Mouse (Mus musculus) heart, embryonic 14.5 days (tissue): Measurements from ENCODE around the gene Fga. TPM values are rescaled to one million over a fixed set of nuclear protein-coding genes. Genes with fewer than 3 reads are reported as not detected.
A peak's percentile ranks its signal among the peaks of the same experiment; 100 is the strongest.

Experiments
- ATAC-seq: fragments of 200-750 bp; cut with Nextera tagmentation; 2 replicates; pipeline ENCODE4 v1.8.0; 2017; ENCODE audit warnings: low read depth, moderate TSS enrichment; ENCODE audit not compliant: insufficient number of reproducible peaks, insufficient read depth, low FRiP score
- H3K27ac ChIP-seq, 2 experiments: fragments of 200-500 bp in 1 of 2; fragments of 300-500 bp in 1 of 2; sonication (generic) in 1 of 2; replicated peaks in 1 of 2; 2 replicates each; pipeline ENCODE4 v1.5.1; 2012 to 2014; ENCODE audit warnings: low read depth in 2 of 2, low read length in 2 of 2, control low read depth in 1 of 2, mild to moderate bottlenecking in 1 of 2, mixed read lengths in 1 of 2; ENCODE audit not compliant: control insufficient read depth in 1 of 2, insufficient read depth in 1 of 2
- H3K27me3 ChIP-seq: fragments of 300-500 bp; sonication (generic); 2 replicates; pipeline ENCODE4 v1.6.1; 2014; ENCODE audit warnings: mild to moderate bottlenecking, low read length, control low read depth; ENCODE audit not compliant: control insufficient read depth, insufficient read depth
- H3K36me3 ChIP-seq: fragments of 300-500 bp; sonication (generic); 2 replicates; pipeline ENCODE4 v1.6.1; 2014; ENCODE audit warnings: mild to moderate bottlenecking, control low read depth, low read length, mixed read lengths; ENCODE audit not compliant: control insufficient read depth, insufficient read depth
- H3K4me1 ChIP-seq, 2 experiments: fragments of 200-500 bp in 1 of 2; fragments of 300-500 bp in 1 of 2; sonication (generic) in 1 of 2; 2 replicates each; pipeline ENCODE4 v1.6.1; 2012 to 2014; ENCODE audit warnings: low read length in 2 of 2, control low read depth in 1 of 2, mixed read lengths in 1 of 2; ENCODE audit not compliant: control insufficient read depth in 2 of 2, insufficient read depth in 2 of 2
- H3K4me2 ChIP-seq: fragments of 300-500 bp; sonication (generic); 2 replicates; pipeline ENCODE4 v1.6.1; 2014; ENCODE audit warnings: mild to moderate bottlenecking, low read length
- H3K4me3 ChIP-seq, 2 experiments: fragments of 200-500 bp in 1 of 2; fragments of 300-500 bp in 1 of 2; sonication (generic) in 1 of 2; 2 replicates each; pipeline ENCODE4 v1.5.1; 2012 to 2014; ENCODE audit warnings: low read length in 2 of 2, mild to moderate bottlenecking in 2 of 2, control low read depth in 1 of 2, low read depth in 1 of 2, moderate library complexity in 1 of 2; ENCODE audit not compliant: control insufficient read depth in 1 of 2, insufficient read depth in 1 of 2
- H3K9ac ChIP-seq: fragments of 300-500 bp; sonication (generic); 2 replicates; pipeline ENCODE4 v1.6.1; 2014; ENCODE audit warnings: mild to moderate bottlenecking, low read length
- H3K9me3 ChIP-seq: fragments of 300-500 bp; sonication (generic); 2 replicates; pipeline ENCODE4 v1.6.1; 2016; ENCODE audit warnings: low read length, control low read depth; ENCODE audit not compliant: control insufficient read depth
- WGBS: fragments of 180-500 bp; shearing (Covaris S2); extraction: QIAGEN DNeasy Blood & Tissue Kit; methylation state at CpG from one replicate; pipeline ENCODE4 v1.1.7; 2014; 5-methylcytosine and 5-hydroxymethylcytosine counted together
- polyA plus RNA-seq: library from polyadenylated mRNA; unstranded; fragments of >200 nt; fragmentation: Nextera tagmentation; extraction: Ambion mirVana; gene quantifications from 2 replicates; pipeline ENCODE4 v1.2.1, GENCODE M21; 2014

Gene Fga
- polyA plus RNA-seq, 1 experiment from 2014 or later = not detected

GRCm38 (mm10) chr3:83050661-83051060, 24.8 kb downstream of the Fga start:
- Histone ChIP-seq H3K27ac (no peak overlapping the region), H3K4me1 (no peaks in the 10 kb centered on the region), H3K9me3 (no peaks in the 10 kb centered on the region), H3K4me2 (no peak overlapping the region), H3K27me3 (no peaks in the 10 kb centered on the region), H3K4me3 (no peak overlapping the region), H3K36me3 (no peaks in the 10 kb centered on the region), H3K9ac (no peak overlapping the region)
- no peak for ATAC-seq
- 73% methylated on average over 5 of the region's 5 CpGs for whole genome bisulfite sequencing

- Histone ChIP-seq H3K9me3 (no peaks in the 10 kb centered on the region), H3K27ac (no peak overlapping the region), H3K9ac (no peak overlapping the region), H3K36me3 (peaks cover 5% of the 10 kb centered on the region; the same call in 1 of the 2 replicates), H3K4me2 (no peak overlapping the region), H3K4me3 (no peak overlapping the region), H3K4me1 (peaks cover 3 to 9% of the 10 kb centered on the region in 2 experiments; a peak in 3 of 4 replicates), H3K27me3 (no peaks in the 10 kb centered on the region)
- no peak for ATAC-seq
- 83% methylated on average over 5 of the region's 5 CpGs for WGBS
Measured at GRCm38 (mm10) chr3:83052102-83052501, 26.2 kb downstream of the Fga start.

- 69% methylated on average over 7 of the region's 7 CpGs for WGBS
- H3K36me3 ChIP-seq = peaks cover 12% of the 10 kb centered on the region
- H3K27ac ChIP-seq = no peak overlapping the region
- H3K4me3 ChIP-seq = no peak overlapping the region
- no peaks in the 10 kb centered on the region for H3K27me3 ChIP-seq
- ATAC-seq = no peak
- H3K4me2 ChIP-seq = no peak overlapping the region
- no peaks in the 10 kb centered on the region for H3K9me3 ChIP-seq
- H3K4me1 ChIP-seq = peaks cover 3 to 9% of the 10 kb centered on the region in 2 experiments; a peak in 3 of 4 replicates
- no peak overlapping the region for H3K9ac ChIP-seq
Measured at GRCm38 (mm10) chr3:83053126-83053525, 27.2 kb downstream of the Fga start.

GRCm38 (mm10) chr3:83053758-83054157, 27.9 kb downstream of the Fga start:
- WGBS = 26% methylated on average over 10 of the region's 10 CpGs
- Histone ChIP-seq H3K27ac (no peak overlapping the region), H3K27me3 (no peaks in the 10 kb centered on the region), H3K9me3 (no peaks in the 10 kb centered on the region), H3K9ac (no peak overlapping the region), H3K4me2 (peak overlapping the region; percentile 26), H3K4me1 (peaks cover 3 to 9% of the 10 kb centered on the region in 2 experiments; a peak in 3 of 4 replicates), H3K36me3 (peaks cover 17% of the 10 kb centered on the region), H3K4me3 (no peak overlapping the region)
- no peak for ATAC-seq

GRCm38 (mm10) chr3:83054759-83055158, 28.9 kb downstream of the Fga start:
- Histone ChIP-seq H3K9me3 (no peaks in the 10 kb centered on the region), H3K27ac (no peak overlapping the region), H3K27me3 (no peaks in the 10 kb centered on the region), H3K36me3 (peaks cover 27% of the 10 kb centered on the region), H3K4me3 (peak overlapping the region; percentile 52 to 87), H3K9ac (no peak overlapping the region; the same call in 1 of the 2 replicates), H3K4me1 (peaks cover 3 to 9% of the 10 kb centered on the region in 2 experiments; a peak in 3 of 4 replicates), H3K4me2 (peak overlapping the region; percentile 61)
- 0 out of 2 replicates have a peak, but pooled peaks have one; percentile 3 for ATAC-seq
- 30% methylated on average over 13 of the region's 13 CpGs for WGBS

- no peaks in the 10 kb centered on the region for H3K27me3 ChIP-seq
- WGBS = under 1% methylated on average over 61 of the region's 61 CpGs
- H3K9me3 ChIP-seq = no peaks in the 10 kb centered on the region
- peaks cover 3 to 9% of the 10 kb centered on the region in 2 experiments; a peak in 3 of 4 replicates for H3K4me1 ChIP-seq
- peaks cover 34% of the 10 kb centered on the region for H3K36me3 ChIP-seq
- peak within 1 kb of the TSS; percentile 90 for H3K4me2 ChIP-seq
- H3K9ac ChIP-seq = peak within 1 kb of the TSS; percentile 90
- H3K4me3 ChIP-seq = peak within 1 kb of the TSS; percentile 60 to 87
- ATAC-seq = peak; percentile 99
- H3K27ac ChIP-seq = peak within 1 kb of the TSS; percentile 28 to 51; a peak in 3 of 4 replicates
Measured at GRCm38 (mm10) chr3:83055281-83056038, 29.6 kb downstream of the Fga start, which contains the start of gene Plrg1. Plrg1 (plus strand) TSS chr3:83055522.

GRCm38 (mm10) chr3:83057046-83057445, 31.2 kb downstream of the Fga start:
- no peak for ATAC-seq

More at GRCm38 (mm10) chr3:83057046-83057445, 31.2 kb downstream of the Fga start:
- H3K36me3 ChIP-seq = peaks cover 50% of the 10 kb centered on the region
- no peaks in the 10 kb centered on the region for H3K9me3 ChIP-seq
- no peak overlapping the region for H3K27ac ChIP-seq
- no peak overlapping the region for H3K4me2 ChIP-seq
- no peak overlapping the region for H3K4me3 ChIP-seq
- peaks cover 3 to 9% of the 10 kb centered on the region in 2 experiments; a peak in 3 of 4 replicates for H3K4me1 ChIP-seq
- H3K9ac ChIP-seq = no peak overlapping the region
- 86% methylated on average over 2 of the region's 2 CpGs for WGBS
- H3K27me3 ChIP-seq = no peaks in the 10 kb centered on the region
